Mouse (Mus musculus) liver, adult 2 months (tissue): ENCODE results near the gene Sh3bp4.

ENCODE experiments used
- CTCF ChIP-seq: fragments of 200-500 bp; IDR thresholded peaks from 2 replicates; pipeline ENCODE4 v1.5.1; 2011; ENCODE audit warnings: low read depth, low read length, control low read depth
- POLR2A ChIP-seq: fragments of 200-500 bp; IDR thresholded peaks from 2 replicates; pipeline ENCODE4 v1.6.1; 2011; ENCODE audit warnings: low read length, control low read depth; ENCODE audit not compliant: insufficient read depth; ENCODE audit errors: extremely low read depth

DNA sequence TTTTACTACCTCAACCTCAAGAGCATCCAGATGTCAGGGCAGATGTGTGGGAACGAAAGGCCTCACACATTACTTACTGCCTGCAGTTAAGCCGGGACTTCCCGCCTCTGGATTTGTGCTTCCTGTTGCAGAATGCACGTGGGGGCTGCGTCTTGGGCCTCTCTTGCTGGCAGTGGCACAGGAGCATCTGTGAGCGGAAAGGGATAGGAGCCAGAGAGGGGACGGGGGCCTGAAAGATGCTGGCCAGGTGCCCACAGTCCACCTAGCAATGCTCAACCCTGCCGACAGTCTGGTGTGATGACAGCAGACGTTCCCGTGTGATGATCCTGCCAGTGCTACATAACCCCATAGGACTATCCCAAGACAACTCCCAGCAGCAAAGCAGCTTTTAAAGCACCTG, 17.9 kb downstream of the Sh3bp4 start:
- TF ChIP-seq POLR2A = no peak
- TF ChIP-seq CTCF = no peak
